Mouse (Mus musculus) neural tube, embryonic 11.5 days (tissue): ENCODE data around the gene Ggt6. TPM values are rescaled to one million over a fixed set of nuclear protein-coding genes. Genes with fewer than 3 reads are reported as not detected.

Source experiments
- ATAC-seq: fragments of 200-750 bp; cut with Nextera tagmentation; 2 replicates; pipeline ENCODE4 v1.8.0; 2017; ENCODE audit warnings: moderate number of reproducible peaks, mild to moderate bottlenecking, moderate TSS enrichment, moderate library complexity; ENCODE audit not compliant: insufficient read depth, low FRiP score, low TSS enrichment
- DNase-seq: peaks from one replicate; pipeline ENCODE4 v3.0.0-alpha.2; 2015; ENCODE audit warnings: low spot score
- H3K27ac ChIP-seq: fragments of 300-500 bp; sonication (generic); 2 replicates; pipeline ENCODE4 v1.5.1; 2014; ENCODE audit warnings: low read depth, mild to moderate bottlenecking, low read length
- H3K27me3 ChIP-seq: fragments of 300-500 bp; sonication (generic); 2 replicates; pipeline ENCODE4 v1.6.1; 2014; ENCODE audit warnings: mild to moderate bottlenecking, low read length, mixed read lengths; ENCODE audit not compliant: control insufficient read depth, insufficient read depth
- H3K36me3 ChIP-seq: fragments of 300-500 bp; sonication (generic); 2 replicates; pipeline ENCODE4 v1.6.1; 2014; ENCODE audit warnings: mild to moderate bottlenecking, low read length, moderate library complexity, mixed read lengths; ENCODE audit not compliant: control insufficient read depth, insufficient read depth
- H3K4me1 ChIP-seq: fragments of 300-500 bp; sonication (generic); 2 replicates; pipeline ENCODE4 v1.6.1; 2014; ENCODE audit warnings: low read length, mixed read lengths; ENCODE audit not compliant: control insufficient read depth, insufficient read depth
- H3K4me2 ChIP-seq: fragments of 300-500 bp; sonication (generic); 2 replicates; pipeline ENCODE4 v1.6.1; 2014; ENCODE audit warnings: low read depth, mild to moderate bottlenecking, moderate library complexity
- H3K4me3 ChIP-seq: fragments of 300-500 bp; sonication (generic); 2 replicates; pipeline ENCODE4 v1.5.1; 2014; ENCODE audit warnings: low read depth, low read length
- H3K9ac ChIP-seq: fragments of 300-500 bp; sonication (generic); 2 replicates; pipeline ENCODE4 v1.6.1; 2014; ENCODE audit warnings: mild to moderate bottlenecking, low read length
- H3K9me3 ChIP-seq: fragments of 300-500 bp; sonication (generic); 2 replicates; pipeline ENCODE4 v1.6.1; 2016; ENCODE audit warnings: low read length; ENCODE audit not compliant: control insufficient read depth
- WGBS: fragments of 180-500 bp; shearing (Covaris S2); extraction: QIAGEN DNeasy Blood & Tissue Kit; methylation state at CpG from one replicate; pipeline ENCODE4 v1.1.7; 2014; 5-methylcytosine and 5-hydroxymethylcytosine counted together
- polyA plus RNA-seq: library from polyadenylated mRNA; unstranded; fragments of >200 nt; fragmentation: Nextera tagmentation; extraction: Ambion mirVana; gene quantifications from 2 replicates; pipeline ENCODE4 v1.2.1, GENCODE M21; 2014

Gene Ggt6
- polyA plus RNA-seq, 1 experiment from 2014 or later: not detected

GRCm38 (mm10) chr11:72473540-72473939 lies 38.2 kb downstream of the Ggt6 start:
- no peaks in the 10 kb centered on the region for H3K9me3 ChIP-seq
- peaks cover 2% of the 10 kb centered on the region; the same call in 1 of the 2 replicates for H3K4me1 ChIP-seq
- ATAC-seq (no peak), DNase-seq (no peak)
- H3K4me2 ChIP-seq: no peak overlapping the region
- H3K27me3 ChIP-seq: no peaks in the 10 kb centered on the region
- H3K4me3 ChIP-seq: no peak overlapping the region
- 91% methylated on average over 4 of the region's 4 CpGs for WGBS
- H3K9ac ChIP-seq: no peak overlapping the region
- no peaks in the 10 kb centered on the region for H3K36me3 ChIP-seq
- H3K27ac ChIP-seq: no peak overlapping the region

DNA sequence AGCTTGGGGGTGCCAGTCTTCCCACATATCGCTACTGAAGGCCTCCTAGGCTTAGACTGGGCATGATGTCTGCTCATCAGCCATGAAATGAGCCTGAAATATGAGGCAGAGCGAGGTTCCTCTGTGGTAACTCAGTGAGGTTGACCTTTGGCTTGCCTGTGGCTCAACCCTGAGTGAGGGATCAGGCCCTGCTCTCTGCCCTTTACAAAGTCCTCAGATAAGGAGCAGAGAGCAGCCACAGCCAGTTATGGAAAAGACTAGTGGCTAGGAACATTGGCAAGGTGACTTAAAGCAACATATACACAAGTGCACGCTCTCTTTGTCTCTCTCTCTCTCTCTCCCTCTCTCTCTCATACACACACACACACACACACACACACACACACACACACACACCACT lies 39.6 kb downstream of the Ggt6 start:
- no peak overlapping the region for H3K27ac ChIP-seq
- no peak for ATAC-seq
- 85% methylated on average over 3 of the region's 3 CpGs for WGBS
- no peaks in the 10 kb centered on the region for H3K27me3 ChIP-seq
- H3K9me3 ChIP-seq: no peaks in the 10 kb centered on the region
- H3K4me1 ChIP-seq: no peaks in the 10 kb centered on the region
- H3K4me2 ChIP-seq: no peak overlapping the region
- no peaks in the 10 kb centered on the region for H3K36me3 ChIP-seq
- no peak for DNase-seq
- no peak overlapping the region for H3K9ac ChIP-seq
- no peak overlapping the region for H3K4me3 ChIP-seq

GRCm38 (mm10) chr11:72475408-72475807 lies 40.1 kb downstream of the Ggt6 start:
- Histone ChIP-seq H3K4me1 (no peaks in the 10 kb centered on the region), H3K9ac (no peak overlapping the region), H3K9me3 (no peaks in the 10 kb centered on the region), H3K27ac (no peak overlapping the region), H3K4me3 (no peak overlapping the region), H3K4me2 (no peak overlapping the region), H3K36me3 (no peaks in the 10 kb centered on the region), H3K27me3 (no peaks in the 10 kb centered on the region)
- ATAC-seq: no peak
- DNase-seq: no peak
- 81% methylated on average over 7 of the region's 7 CpGs for WGBS

DNA sequence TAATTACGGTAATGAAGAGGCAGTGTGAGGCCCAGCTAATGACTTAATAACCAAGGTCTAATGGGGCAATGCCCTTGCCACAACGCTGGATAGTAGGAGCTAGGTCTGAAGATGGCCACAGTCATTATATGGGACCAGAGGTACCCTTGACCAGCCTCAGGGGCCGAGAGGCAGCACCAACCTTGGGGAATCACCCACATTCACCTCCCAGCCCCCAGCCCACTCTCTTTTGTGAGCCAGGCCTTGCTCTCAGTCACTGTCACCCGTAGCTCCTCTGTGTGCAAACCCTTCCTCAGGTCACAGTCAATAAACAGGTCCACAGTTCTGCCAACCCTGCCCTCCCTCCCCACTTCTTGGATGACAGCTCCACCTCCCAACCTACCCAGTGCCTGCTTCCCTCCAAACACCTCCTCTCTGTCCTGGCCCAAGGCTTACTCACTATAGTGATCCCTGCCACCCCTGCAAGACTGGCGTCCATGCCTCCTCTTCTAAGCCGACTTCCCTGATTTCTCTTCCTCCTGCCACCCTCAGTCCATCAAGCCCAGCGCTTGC lies 40.8 kb downstream of the Ggt6 start:
- no peak for DNase-seq
- no peak overlapping the region for H3K27ac ChIP-seq
- H3K4me2 ChIP-seq: no peak overlapping the region
- no peaks in the 10 kb centered on the region for H3K4me1 ChIP-seq
- WGBS: 68% methylated on average over 7 of the region's 7 CpGs
- no peak for ATAC-seq
- no peak overlapping the region for H3K4me3 ChIP-seq
- no peak overlapping the region for H3K9ac ChIP-seq
- H3K36me3 ChIP-seq: no peaks in the 10 kb centered on the region
- no peaks in the 10 kb centered on the region for H3K27me3 ChIP-seq
- H3K9me3 ChIP-seq: no peaks in the 10 kb centered on the region

GRCm38 (mm10) chr11:72477182-72477581 lies 41.9 kb downstream of the Ggt6 start:
- DNase-seq (no peak), ATAC-seq (no peak)
- Histone ChIP-seq H3K27me3 (no peaks in the 10 kb centered on the region), H3K9me3 (no peaks in the 10 kb centered on the region), H3K9ac (no peak overlapping the region), H3K36me3 (no peaks in the 10 kb centered on the region), H3K4me2 (no peak overlapping the region), H3K27ac (no peak overlapping the region), H3K4me3 (no peak overlapping the region), H3K4me1 (no peaks in the 10 kb centered on the region)
- WGBS: 38% methylated on average over 5 of the region's 5 CpGs

GRCm38 (mm10) chr11:72477653-72478052 lies 42.3 kb downstream of the Ggt6 start:
- Histone ChIP-seq H3K9ac (no peak overlapping the region), H3K9me3 (no peaks in the 10 kb centered on the region), H3K4me1 (no peaks in the 10 kb centered on the region), H3K4me3 (no peak overlapping the region), H3K27ac (no peak overlapping the region), H3K27me3 (no peaks in the 10 kb centered on the region), H3K4me2 (no peak overlapping the region), H3K36me3 (no peaks in the 10 kb centered on the region)
- ATAC-seq: no peak
- WGBS: 95% methylated on average over 1 of the region's 1 CpGs
- DNase-seq: no peak

- H3K36me3 ChIP-seq: no peaks in the 10 kb centered on the region
- H3K4me1 ChIP-seq: no peaks in the 10 kb centered on the region
- H3K9me3 ChIP-seq: no peaks in the 10 kb centered on the region
- DNase-seq: no peak
- no peak overlapping the region for H3K9ac ChIP-seq
- H3K4me3 ChIP-seq: no peak overlapping the region
- 81% methylated on average over 6 of the region's 6 CpGs for WGBS
- no peak overlapping the region for H3K27ac ChIP-seq
- H3K4me2 ChIP-seq: no peak overlapping the region
- H3K27me3 ChIP-seq: no peaks in the 10 kb centered on the region
- no peak for ATAC-seq
Measured at GRCm38 (mm10) chr11:72478228-72478627, 42.9 kb downstream of the Ggt6 start.

DNA sequence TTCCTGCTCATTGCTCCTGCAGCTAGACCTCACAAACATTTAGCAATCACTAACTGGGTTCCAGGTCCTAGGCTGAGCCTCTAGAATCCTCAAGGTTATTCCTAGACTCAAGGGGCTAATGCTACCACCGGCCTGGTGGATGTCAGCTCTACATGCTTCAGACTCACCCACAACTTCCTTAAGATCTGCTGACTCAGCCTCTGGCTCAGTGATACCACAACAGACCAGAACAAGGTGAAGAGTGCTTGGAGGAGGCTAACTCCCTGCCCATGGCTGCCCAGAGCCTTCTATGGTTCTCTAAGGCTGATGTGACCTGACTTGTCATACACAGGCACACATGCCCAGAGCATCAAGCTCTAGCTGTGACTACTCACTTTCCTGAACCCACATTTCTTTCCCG lies 44.2 kb downstream of the Ggt6 start:
- Histone ChIP-seq H3K4me3 (no peak overlapping the region), H3K27me3 (no peaks in the 10 kb centered on the region), H3K4me1 (no peaks in the 10 kb centered on the region), H3K9me3 (no peaks in the 10 kb centered on the region), H3K9ac (no peak overlapping the region), H3K27ac (no peak overlapping the region), H3K4me2 (no peak overlapping the region), H3K36me3 (no peaks in the 10 kb centered on the region)
- WGBS: 79% methylated on average over 2 of the region's 2 CpGs
- ATAC-seq (no peak), DNase-seq (no peak)

GRCm38 (mm10) chr11:72481313-72481712 lies 46.0 kb downstream of the Ggt6 start:
- ATAC-seq: no peak
- Histone ChIP-seq H3K36me3 (no peaks in the 10 kb centered on the region), H3K4me2 (no peak overlapping the region), H3K4me1 (no peaks in the 10 kb centered on the region; the same call in 1 of the 2 replicates), H3K27ac (no peak overlapping the region), H3K9me3 (no peaks in the 10 kb centered on the region), H3K27me3 (no peaks in the 10 kb centered on the region), H3K4me3 (no peak overlapping the region), H3K9ac (no peak overlapping the region)
- 79% methylated on average over 5 of the region's 5 CpGs for WGBS
- no peak for DNase-seq
